Mouse (Mus musculus): ENCODE data around the gene Ltbp4.

- TF ChIP-seq POLR2A (IDR thresholded peaks at IDR 0.05; ENCODE audit: low read depth, low read length) (no peak), CTCF (IDR thresholded peaks at IDR 0.05; ENCODE audit: extremely low read depth, insufficient read depth, insufficient read length, insufficient replicate concordance) (no peak)
Observed at GRCm38 (mm10) chr7:27383233-27383632, 45.7 kb upstream of the Ltbp4 start.

Data from spleen, adult 2 months (tissue).